Mouse (Mus musculus) embryo, embryonic 11.5 days (tissue): ENCODE measurements around the gene Wbp1.

Experiments used
- DNase-seq: peaks from one replicate; pipeline ENCODE4 v3.0.0-alpha.2; 2012; ENCODE audit warnings: low read depth, low spot score

Gene Wbp1

GRCm38 (mm10) chr6:83116373-83117164 is 4.8 kb downstream of the Wbp1 start:
- no peak for DNase-seq

- DNase-seq = no peak
Observed at GRCm38 (mm10) chr6:83115682-83116372, 5.5 kb downstream of the Wbp1 start.

GRCm38 (mm10) chr6:83115011-83115671 is 6.2 kb downstream of the Wbp1 start, which contains the start of gene Mogs:
TSS of gene Mogs (plus strand) at chr6:83115496.
- DNase-seq = peak; percentile 86

GRCm38 (mm10) chr6:83111510-83112136 is 9.7 kb downstream of the Wbp1 start:
- DNase-seq = no peak

GRCm38 (mm10) chr6:83108762-83109668 is 12.3 kb downstream of the Wbp1 start, which contains the start of gene Mrpl53:
TSS of gene Mrpl53 (plus strand) at chr6:83109040.
- no peak for DNase-seq

- DNase-seq = no peak
Observed at GRCm38 (mm10) chr6:83107566-83108400, 13.6 kb downstream of the Wbp1 start.

- no peak for DNase-seq
Observed at GRCm38 (mm10) chr6:83104158-83104557, 17.2 kb downstream of the Wbp1 start.

GRCm38 (mm10) chr6:83103130-83103650 is 18.2 kb downstream of the Wbp1 start:
- DNase-seq = no peak

- DNase-seq = no peak
Observed at GRCm38 (mm10) chr6:83101688-83102556, 19.4 kb downstream of the Wbp1 start.

- DNase-seq = peak; percentile 70
Observed at GRCm38 (mm10) chr6:83101316-83101687, 20.1 kb downstream of the Wbp1 start, which contains the start of the genes Ccdc142 and Gm42688. TSS of gene Ccdc142 (plus strand) at chr6:83101601. TSS of gene Gm42688 (plus strand) at chr6:83101617.

GRCm38 (mm10) chr6:83098411-83098810 is 22.9 kb downstream of the Wbp1 start:
- DNase-seq = no peak

- no peak for DNase-seq
Observed at GRCm38 (mm10) chr6:83095968-83096367, 25.4 kb downstream of the Wbp1 start.

- no peak for DNase-seq
Observed at GRCm38 (mm10) chr6:83092416-83093127, 28.8 kb downstream of the Wbp1 start.

GRCm38 (mm10) chr6:83087926-83088260 is 33.5 kb downstream of the Wbp1 start:
- no peak for DNase-seq

- DNase-seq = no peak
Observed at GRCm38 (mm10) chr6:83087205-83087925, 34.0 kb downstream of the Wbp1 start.

- DNase-seq = no peak
Observed at GRCm38 (mm10) chr6:83086121-83087035, 35.0 kb downstream of the Wbp1 start, which contains the start of gene Lbx2. TSS of gene Lbx2 (plus strand) at chr6:83086367.
